Mouse (Mus musculus) T-cell, adult 2 months (primary cell): ENCODE results near the gene Epb41l5.
A peak's percentile ranks its signal among the peaks of the same experiment; 100 is the strongest.

Experiments used
- DNase-seq: peaks from one replicate; pipeline ENCODE4 v3.0.0; 2022; ENCODE audit warnings: low spot score

Gene Epb41l5

GRCm38 (mm10) chr1:119648205-119649111 lies at the start of gene Epb41l5:
Gene Epb41l5, minus strand, starts transcription at chr1:119649000.
- peak; percentile 56 for DNase-seq

DNA sequence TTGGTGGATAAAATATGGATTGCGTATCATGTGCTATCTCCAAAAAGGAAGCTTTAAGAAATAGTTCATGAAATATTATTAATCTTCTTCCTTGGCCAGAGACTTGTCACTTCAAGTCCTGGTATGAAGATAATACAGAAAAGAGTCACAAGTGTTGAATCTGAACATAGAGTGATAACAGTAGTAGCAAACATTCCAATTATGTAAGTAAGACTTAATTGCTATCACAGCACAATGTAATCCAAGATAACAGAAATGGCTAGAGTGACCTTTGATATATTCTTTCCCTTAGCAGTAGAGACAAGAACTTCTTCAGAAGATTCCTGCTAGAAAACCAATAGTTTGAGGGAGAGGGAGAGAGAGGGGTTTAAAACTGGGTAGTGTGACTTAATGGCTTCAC lies 48.1 kb upstream of the Epb41l5 start:
- no peak for DNase-seq

GRCm38 (mm10) chr1:119685773-119686558 lies 37.2 kb upstream of the Epb41l5 start:
- DNase-seq: no peak

DNA sequence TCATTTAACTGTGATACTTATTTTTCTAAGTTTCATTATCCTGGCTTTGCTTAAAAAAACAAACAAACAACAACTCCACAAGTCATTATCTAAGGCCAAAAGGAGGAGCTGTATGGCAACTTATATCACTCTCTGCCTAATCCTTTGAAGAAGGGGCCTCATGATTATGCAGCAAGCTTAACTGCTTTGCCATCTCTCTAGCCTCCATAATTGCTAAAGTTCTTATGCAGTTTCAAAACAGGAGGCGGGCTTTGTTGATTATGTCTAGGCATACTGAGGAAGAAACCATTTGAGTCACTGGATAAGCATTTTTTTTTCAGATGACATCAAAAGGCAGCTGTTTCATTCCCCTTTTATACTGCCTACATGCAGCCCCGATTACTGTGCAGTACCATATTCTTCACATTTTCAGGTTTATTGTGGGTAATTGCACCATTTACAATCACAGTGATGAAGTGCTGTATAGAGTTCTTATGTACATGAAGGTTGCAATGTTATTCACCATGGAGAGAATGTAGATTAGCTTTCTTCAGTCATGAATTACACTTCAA lies 32.9 kb upstream of the Epb41l5 start:
- DNase-seq: no peak

- no peak for DNase-seq
These were observed 26.2 kb upstream of the Epb41l5 start for GRCm38 (mm10) chr1:119674984-119675383.

DNA sequence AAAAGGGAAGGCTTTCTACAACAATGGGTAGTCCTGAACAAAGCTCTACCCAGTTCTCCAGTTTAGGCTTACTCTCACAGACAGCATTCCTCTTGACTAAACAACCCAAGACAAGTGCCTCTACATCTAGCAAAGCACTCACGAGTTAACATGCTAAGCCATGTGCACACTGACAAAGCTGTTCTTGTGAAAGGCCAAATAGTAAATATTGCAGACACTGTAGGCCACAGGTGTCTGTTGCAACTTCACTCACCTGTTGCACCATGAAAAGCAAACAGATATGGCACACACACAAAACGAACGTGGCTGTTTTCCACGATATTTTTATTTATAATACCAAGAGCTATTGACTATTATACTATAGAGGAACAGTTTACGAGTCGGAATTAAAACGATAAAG lies 18.1 kb upstream of the Epb41l5 start:
- no peak for DNase-seq

DNA sequence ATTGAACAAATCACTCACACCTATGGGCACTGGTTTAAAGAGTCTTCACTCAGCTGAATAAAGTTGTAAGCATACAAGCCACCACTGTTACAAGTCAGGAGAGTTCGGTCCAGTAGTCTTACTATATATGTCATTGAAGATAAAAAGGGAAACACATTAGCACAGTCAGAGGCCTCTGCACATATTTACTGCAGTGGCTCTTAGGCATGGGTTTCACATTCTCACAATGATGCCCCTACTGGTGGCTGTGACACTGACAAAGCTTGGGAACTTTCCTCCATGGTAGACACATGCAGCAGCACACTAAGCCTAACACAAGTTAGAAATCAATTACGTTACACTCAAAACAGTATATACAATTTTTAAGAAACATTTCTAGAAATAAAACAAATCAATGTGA lies 5.5 kb upstream of the Epb41l5 start:
- no peak for DNase-seq

DNA sequence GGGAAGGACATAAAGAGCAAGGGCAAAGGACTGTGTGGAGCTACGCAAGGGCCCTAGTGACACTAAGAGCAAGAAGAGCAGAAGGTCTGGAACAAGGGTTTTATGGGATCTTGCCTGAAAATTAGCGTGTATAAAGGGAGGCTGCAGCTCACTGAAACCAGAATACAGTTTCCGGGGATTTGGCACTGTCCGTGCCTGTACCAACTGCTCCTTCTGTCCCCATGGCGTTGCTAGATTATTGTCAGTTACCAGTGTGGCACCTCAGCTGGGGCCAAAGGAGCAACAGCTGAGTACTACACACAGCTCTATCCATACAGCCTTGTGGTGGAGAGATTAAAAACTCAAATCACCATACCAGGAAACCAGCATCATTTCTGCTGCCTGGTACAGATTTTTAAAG lies 1.6 kb upstream of the Epb41l5 start:
- no peak for DNase-seq

DNA sequence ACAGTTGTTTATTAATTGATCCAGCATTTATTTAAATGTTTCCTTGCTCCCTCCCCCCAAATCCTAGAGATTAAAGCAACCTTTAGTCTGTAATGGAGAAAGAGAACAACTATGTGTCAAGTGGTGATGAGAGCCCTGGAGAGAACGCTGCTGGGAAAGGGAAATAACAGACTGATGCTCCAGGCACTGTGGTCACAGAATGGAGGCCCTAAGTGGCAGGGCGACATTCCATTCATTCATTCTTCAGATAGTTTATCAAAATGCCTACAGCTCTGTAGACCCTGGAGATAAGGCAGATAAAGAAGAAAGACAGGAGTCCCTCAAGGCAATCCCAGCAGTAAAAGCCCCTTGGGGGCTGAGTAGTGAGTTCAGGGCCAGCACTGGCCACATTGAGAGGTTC lies 827 bp upstream of the Epb41l5 start:
- no peak for DNase-seq

DNA sequence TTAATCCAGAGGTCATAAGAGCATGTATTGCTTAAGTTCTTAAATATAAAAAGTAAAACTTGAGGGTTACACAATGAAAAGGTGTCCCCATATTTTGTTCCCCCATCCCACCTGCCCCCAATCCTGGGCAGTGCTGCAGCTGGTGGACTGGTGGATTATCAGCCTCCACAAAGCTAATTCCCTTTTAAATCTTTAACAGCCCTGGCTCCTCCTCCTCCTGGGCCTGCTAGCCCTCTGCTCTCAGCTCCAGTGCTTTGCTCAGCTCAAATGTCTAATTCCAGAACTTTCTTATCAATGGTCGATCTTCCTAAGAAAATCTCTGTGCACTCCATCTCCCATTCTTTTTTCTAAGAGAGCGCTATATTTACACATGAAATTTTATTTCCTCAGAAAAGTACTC lies 2.4 kb downstream of the Epb41l5 start:
- no peak for DNase-seq

- DNase-seq: no peak
These were observed 6.4 kb downstream of the Epb41l5 start for GRCm38 (mm10) chr1:119642367-119642766.

DNA sequence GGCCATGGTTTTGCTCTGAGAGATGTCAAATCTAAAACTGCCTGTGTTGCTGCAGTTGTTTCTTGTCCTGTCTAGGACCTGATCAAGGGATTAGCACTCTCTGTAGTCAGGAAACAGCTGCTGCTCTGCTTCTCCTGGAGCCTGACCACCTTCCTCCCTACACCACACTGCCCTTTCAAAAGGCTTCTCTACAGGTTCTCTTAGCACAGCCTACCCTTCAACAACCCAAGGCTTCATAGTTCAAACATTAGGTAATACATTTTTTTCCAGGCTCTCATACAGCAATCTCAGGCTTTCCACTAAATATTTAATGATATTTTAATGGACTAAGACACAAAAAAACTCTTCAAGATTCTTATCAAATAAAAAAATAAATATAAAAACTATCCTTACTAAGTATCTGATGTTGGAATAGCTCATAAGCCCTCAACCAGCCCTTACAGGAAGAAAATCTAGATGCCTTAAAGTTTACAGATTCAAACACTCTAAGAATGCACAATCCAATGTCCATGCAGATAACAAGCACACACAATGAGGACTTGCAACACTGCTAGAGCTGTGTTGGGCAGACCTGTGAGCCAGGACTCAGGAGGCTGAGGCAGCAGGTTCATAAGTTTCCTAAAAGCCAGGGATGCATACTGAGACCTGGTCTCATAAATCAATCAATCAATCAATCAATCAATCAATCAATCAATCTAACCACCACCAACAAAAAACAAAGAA lies 7.5 kb downstream of the Epb41l5 start:
- DNase-seq: no peak

GRCm38 (mm10) chr1:119640006-119640405 lies 8.8 kb downstream of the Epb41l5 start:
- no peak for DNase-seq

GRCm38 (mm10) chr1:119637188-119638023 lies 11.4 kb downstream of the Epb41l5 start:
- DNase-seq: no peak

- no peak for DNase-seq
These were observed 14.1 kb downstream of the Epb41l5 start for GRCm38 (mm10) chr1:119634746-119635145.

- DNase-seq: no peak
These were observed 18.4 kb downstream of the Epb41l5 start for GRCm38 (mm10) chr1:119630428-119630827.

- DNase-seq: no peak
These were observed 22.0 kb downstream of the Epb41l5 start for GRCm38 (mm10) chr1:119626837-119627236.

DNA sequence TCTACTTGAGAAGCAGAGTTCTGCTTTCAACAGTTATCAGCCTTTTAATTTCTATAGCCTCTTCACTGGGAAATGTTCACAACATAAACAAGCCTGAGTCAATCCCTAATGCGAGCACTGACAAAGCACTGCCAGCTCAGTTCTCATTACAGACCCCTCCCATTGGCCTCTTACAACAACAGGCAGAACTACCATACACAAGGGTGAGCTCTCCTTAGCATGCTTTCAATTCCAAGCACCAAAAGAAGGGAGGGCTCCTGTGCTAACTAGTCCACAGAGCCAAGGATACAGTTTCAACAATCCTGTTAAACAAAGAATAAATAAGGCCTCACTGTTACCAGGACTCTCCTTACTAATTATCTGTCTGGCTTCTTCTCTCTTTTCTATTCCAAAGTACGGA lies 24.4 kb downstream of the Epb41l5 start:
- no peak for DNase-seq

DNA sequence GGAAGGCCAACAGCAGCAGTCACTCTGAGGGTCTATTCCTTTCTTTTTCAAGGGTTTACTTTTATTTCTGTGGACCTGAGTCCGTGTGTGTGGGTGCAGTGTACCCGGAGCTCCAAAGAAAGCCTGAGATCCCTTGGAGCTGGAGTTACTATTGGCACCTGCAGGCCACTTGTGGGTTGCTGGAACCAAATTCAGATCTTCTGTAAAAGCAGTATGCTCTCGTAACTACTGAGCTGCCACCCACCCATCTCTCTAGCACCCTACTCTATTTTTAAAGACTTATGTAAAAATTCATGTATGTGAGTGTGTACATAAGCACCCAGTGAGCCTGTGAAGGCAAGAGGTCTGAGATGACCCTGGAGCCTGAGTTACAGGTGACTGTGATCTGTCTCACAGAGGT lies 43.4 kb downstream of the Epb41l5 start:
- no peak for DNase-seq

GRCm38 (mm10) chr1:119602448-119602847 lies 46.4 kb downstream of the Epb41l5 start:
- no peak for DNase-seq

- DNase-seq: no peak
These were observed 49.9 kb downstream of the Epb41l5 start for GRCm38 (mm10) chr1:119598855-119599254.
